Mouse (Mus musculus) lung, postnatal 25 days (tissue): ENCODE results near the gene Mfsd2a.

ENCODE experiments used
- DNase-seq: peaks from one replicate; pipeline ENCODE4 v3.0.0; 2022; ENCODE audit warnings: low spot score

Gene Mfsd2a

GRCm38 (mm10) chr4:122978850-122979249, 17.9 kb upstream of the Mfsd2a start:
- DNase-seq = no peak

DNA sequence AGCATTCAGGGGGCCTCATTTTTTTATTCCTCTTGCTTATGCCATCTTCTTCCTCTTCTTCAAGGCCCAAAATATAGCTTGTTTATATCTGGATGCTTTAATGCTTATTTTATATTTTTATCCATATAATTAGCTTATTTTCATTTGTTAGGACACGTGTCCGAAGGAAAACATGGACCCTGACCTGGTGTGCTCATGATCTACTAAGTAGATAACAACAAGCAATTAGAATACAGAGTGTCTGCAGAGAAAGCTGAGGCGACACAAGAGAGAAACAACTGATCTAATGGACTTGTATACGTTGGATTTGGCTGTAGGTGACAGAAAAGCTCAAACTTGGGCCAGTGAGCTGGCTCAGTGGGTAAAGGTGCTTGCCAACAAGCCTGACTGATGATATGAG, 15.9 kb upstream of the Mfsd2a start:
- DNase-seq = no peak

- DNase-seq = no peak
Observed at GRCm38 (mm10) chr4:122974976-122975520, 14.1 kb upstream of the Mfsd2a start.

- no peak for DNase-seq
Observed at GRCm38 (mm10) chr4:122972056-122972455, 11.1 kb upstream of the Mfsd2a start.

DNA sequence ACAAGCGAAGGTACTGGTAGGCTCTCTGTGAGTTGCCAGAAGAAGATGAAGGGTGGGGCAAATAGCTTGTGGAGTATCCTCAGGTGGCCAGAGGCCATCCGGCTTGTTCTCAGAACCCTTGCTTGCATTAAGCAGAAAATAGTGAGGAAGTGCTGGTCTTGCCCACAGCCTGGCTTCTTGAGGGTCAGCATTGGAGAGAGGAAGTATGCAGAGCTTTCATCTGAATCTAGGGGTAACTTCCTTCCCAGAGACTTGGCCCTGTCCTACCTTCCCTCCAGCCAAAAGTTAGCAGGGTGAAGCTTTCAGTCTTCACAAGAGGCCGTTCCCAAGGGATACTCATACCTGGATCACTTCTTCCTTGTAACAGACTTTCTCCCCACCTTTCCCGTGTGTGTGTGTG, 10.7 kb upstream of the Mfsd2a start:
- DNase-seq = no peak

DNA sequence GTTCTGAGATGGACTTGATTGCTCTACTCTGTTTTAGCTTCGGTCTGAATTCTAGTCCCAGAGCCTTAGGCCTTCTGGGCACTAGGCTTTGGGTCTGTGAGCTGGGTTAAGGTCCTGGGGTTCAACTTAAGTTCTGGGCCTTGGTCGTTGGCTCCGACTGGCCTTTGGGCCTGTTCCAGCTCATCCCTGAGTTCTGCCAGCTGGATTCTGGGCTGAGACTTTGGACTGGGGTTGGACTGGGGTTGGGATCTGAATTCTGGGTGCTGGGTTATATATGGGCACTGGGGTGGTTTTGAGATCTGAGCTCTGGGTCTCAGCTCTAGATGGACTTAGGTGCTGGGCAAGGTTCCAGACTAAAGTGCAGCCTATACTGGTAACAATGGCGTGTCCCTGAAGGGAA, 10.2 kb upstream of the Mfsd2a start:
- no peak for DNase-seq

DNA sequence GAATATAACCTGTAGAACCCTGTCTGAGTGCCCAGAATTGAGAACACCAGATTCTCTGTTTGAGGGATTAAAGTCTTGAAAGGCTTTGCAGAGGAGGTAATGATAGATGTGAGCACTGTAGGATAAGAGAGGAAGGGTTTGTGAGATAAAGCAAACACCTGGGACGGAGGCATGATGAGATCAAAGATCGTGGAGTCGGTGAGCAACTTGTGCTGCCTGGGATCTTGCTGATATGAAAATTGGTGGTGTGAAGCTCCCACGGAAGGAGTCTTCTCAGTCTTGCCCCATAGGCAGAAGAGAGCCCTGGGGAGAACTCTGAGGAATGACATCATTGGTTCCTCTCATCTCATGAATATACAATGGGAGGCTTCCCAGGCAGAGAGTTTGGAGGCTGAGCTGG, 7.1 kb upstream of the Mfsd2a start:
- DNase-seq = no peak

DNA sequence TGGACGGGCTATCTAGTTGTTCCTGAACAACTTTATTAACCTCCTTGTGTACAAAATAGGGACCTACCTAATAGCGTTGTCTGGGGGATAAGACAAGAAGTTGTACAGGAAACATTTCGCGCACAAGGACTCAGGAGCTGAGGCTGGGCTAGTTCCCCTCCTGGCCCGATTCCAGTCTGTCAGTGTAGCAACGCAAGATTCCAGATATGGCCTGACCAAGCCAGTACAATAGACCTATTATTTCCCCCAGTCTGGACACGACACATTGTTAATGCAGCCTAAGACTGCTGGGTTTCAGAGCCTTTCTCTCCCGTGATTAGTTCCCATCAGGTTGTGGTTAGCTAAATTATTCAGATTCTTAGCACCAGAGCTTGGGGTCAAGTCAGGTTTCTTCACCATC, 1.8 kb upstream of the Mfsd2a start:
- no peak for DNase-seq

DNA sequence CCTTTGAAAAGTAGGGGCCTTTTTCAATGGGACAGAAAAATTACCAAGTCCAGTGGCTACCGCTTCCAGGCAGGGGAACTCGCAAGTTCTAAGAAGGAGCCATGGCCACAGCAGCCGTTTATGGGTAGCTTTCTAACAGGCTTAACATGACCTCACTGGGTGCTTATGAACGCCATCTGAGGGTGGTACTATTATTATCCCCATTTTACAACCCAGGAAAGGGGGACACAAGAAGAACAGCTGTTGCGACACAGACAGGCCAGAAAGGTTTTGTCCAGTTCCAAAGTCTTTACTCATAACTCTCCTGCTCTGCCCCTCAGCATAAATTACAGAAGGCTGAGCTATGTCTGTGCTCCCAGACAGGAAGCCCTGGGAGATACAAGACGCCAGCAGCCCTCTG, 601 bp upstream of the Mfsd2a start:
- DNase-seq = no peak

GRCm38 (mm10) chr4:122960321-122961099, 478 bp downstream of the Mfsd2a start:
- peak; percentile 44 for DNase-seq

DNA sequence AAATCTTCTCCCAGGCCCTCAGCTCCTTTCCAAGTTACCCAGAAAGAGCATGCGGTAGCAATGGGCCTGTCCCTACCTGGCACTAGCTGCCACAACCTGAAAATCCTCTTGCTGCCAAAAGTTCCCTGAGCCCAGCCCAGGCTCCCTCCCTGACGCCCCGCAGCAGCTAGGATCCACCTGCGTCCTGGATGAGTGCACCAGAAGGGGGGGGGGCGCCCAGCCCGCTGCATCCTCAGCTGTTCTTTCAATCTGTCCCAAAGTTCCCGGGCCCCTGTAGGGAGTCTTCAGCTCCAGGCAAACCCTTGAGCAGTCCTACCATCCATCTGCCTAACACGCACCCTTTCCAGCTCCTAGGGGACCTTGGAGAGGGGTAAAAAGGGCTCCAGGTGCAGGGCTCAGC, 1.2 kb downstream of the Mfsd2a start:
- no peak for DNase-seq

DNA sequence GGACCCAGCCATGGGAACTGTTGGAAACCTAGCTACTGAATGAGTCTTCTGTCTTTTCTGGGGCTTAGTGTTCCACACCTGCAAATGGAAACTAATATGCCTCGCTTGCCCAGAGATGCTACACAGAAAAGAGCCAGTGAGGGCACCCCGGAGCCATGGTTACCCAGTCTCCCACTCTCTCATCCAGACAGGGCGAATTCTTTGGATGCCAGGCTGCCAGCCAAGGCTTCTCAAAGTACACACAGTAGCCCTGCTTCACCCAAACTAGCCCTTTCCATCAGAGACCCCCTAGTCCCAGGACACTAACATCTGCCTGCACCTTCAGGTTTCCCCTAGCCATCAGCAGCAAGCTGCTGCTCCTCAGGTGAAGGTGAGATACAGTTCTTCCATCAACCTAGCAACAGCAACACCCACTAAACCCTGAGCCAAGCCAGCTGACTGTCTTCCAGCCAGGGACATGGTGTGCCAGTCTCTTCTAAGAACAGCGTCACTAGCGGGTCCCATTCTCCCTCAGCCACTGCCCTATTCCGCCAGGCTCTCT, 2.4 kb downstream of the Mfsd2a start:
- no peak for DNase-seq

GRCm38 (mm10) chr4:122956301-122956700, 4.7 kb downstream of the Mfsd2a start:
- no peak for DNase-seq

GRCm38 (mm10) chr4:122955412-122956136, 5.4 kb downstream of the Mfsd2a start:
- peak; percentile 93 for DNase-seq

DNA sequence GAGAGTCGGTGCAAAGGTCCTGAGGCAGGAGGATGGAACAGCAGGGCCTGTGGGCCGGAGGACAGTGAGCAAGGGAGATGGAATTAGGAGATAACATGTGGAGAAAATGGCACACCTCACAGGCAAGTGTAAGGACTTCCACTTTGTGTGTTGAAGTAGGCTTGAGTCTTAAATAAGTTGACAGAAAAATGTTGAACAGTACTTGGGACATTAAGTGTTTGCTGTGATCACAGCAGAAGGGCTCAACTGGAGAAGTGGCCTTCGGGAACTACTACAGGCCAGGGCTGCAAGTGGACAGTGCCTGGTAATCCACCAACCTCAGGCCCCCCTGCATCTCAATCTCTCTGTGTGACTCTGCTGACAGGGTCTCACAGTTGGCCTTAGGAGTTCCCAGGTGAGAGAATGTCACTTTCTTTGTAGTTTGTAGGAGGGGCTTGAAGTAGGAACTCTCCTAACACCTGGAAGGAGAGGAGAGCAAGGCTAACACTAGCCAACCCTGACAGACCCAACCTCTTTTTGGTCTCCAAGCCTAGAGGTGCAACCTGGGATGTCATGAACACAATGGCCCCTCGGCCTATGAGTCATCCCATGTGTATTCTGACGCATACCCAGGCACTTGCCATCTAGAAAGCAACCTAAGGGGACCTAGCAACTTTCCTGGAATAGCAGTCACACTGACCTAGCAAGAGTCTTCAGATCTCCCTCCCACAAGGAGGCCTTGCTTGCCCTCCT, 6.1 kb downstream of the Mfsd2a start:
- DNase-seq = peak; percentile 65

GRCm38 (mm10) chr4:122949096-122949495, 11.9 kb downstream of the Mfsd2a start:
- no peak for DNase-seq

DNA sequence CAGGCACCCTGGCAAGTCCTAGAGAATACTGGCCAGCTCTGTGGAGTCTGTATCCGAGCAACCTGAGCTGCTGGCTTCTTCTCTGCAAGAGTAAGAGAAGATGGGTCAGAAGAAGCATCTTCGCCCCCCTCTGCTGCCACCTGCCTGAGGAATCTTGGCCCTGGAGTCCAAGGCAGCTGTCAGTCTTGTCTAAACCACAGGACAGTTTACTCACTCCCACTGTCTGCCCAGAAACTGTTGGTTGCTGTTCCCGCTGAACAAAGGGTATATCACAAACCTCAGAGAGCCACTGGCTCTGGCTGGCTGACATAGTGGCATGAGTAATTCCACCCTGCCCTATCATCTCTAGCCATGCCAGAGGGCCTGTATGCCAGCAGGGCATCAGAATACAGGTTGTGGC, 13.8 kb downstream of the Mfsd2a start:
- DNase-seq = no peak

DNA sequence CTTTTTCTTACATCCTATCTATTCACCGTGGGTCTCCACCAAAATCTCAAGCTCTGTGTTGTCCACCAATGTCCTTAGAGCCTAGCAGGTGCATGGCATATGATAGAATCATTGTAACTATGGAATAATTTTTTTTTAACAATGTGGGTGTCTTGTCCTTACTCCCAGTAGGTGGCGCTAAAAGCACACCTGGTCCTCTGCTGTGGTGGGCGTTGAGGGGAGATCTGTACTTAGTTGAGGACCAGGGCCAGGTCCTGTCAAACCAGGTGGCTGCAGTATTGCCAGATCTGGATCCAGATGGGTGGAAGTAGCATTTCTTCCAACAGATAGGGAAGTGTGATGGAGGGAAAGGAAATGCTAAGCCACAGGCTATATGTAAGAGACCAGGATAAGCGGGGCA, 16.6 kb downstream of the Mfsd2a start:
- DNase-seq = no peak

DNA sequence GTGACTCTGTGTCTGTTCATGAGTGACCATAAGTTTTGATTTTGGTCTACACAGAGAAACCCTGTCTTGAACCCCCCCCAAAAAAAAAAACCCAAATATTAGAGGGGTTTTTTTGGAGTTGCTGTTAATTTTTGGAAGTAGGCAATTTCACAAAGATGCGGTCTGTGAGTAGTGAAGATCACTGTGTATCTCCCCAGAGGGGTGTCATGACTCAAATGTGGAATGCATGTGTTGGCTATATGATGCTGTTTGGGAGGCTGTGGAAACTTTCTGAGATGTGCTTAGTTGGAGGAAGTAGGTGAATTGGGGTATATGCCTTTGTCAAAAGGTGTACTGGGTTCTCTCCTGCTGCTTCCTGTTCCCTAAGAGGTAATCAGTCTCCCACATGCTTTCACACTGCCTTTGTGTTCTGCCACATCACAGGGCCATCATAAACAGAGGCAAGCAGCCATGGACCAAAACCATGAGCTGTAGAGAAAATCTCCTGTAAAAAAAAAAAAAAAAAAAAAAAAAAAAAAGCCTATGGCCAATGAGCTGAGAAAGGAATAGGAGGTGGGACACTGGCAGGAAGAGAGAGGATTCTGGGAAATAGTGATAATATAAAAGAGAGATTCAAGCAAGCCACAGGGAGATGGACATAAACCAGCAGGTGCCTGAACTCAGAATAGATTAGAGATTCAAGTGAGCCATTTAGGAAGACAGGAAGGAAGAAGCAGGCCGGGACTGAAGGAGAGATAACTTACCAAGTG, 21.8 kb downstream of the Mfsd2a start:
- DNase-seq = no peak

DNA sequence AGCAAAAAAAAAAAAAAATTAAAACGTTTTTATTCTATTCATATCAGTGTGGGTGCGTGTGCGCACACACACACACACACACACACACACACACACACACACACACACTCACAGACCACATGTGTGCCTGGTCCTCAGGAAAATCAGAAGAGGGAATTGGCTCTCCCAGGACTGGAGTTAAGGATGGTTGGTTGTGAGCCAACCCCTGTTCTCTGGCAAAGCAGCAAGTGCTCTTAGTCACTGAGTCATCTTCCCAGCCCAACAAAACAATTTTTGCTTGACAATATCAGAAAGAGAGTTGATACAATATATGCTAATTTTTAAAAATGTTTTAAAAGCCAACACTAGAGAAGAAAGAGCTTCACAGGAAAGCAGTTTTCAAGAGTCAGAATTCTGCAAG, 23.5 kb downstream of the Mfsd2a start:
- DNase-seq = no peak

DNA sequence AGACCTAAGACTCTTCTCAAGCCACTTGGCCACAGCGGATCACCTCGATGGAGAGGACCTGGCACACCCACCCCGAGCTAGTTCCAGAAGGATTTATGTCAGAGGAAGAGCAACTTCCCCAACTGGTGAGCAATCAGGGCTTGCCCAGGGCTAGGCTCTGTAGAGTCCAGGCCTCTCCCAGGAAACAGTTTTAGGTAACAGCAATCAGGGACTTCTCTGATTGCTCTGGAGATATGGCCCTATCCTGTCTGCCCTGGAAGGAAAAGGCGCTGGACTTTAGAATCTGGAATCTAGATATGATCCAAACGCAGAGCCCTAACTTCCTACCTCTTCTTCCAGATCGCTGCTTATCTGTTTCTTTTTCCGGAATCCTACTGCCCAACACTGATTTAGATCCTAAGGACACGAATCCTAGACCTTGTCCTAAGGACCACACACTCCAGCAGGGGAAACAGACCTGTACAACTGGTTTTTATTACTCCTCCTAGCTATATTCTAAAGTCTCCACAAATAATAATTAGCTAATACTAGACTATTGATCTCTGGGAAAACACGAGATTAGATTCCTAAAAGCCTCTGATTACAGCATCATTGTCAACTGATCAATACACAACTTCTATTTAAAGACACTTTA, 25.4 kb downstream of the Mfsd2a start:
- DNase-seq = no peak
